16 mouse cellular contexts compared by ENCODE assay signal in the genomic region with DNA sequence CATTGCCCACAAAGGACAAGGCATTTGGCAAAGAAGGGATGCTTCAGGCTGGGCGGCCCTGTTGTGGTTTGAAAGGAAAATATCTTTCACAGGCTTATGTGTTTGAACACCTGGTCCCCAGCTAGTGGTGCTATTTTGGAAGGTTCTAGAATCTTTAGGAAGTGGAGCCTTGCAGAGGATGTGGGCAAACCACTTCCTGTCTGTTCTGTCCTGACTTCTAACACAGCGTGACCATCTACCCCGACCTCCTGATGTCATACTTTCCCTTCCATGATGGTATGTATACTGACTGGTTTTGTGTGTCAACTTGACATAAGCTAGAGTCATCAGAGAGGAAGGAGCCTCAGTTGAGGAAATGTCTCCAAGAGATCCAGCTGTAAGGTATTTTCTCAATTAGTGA.
DNase-seq lines count a peak whose midpoint lies in the region; ATAC-seq and TF ChIP-seq lines count a peak whose summit lies in the region.
"Had no signal": no experiment of that assay in that cellular context is flagged by ENCODE, and none has a peak within 500 bp of the region (broad histone marks: within the 10 kb centered on the region; RNA-seq: fewer than 3 reads in every experiment).

No protein-coding gene starts in this region.

- H3K4me1 ChIP-seq in liver, embryonic 11.5 days (replicated peaks; ENCODE audit: control insufficient read depth, insufficient read depth, low read length) = peaks cover 10% of the 10 kb centered on the region
- peaks cover 8% of the 10 kb centered on the region; the same call in 1 of the 2 replicates for H3K4me1 ChIP-seq in liver, embryonic 12.5 days

- no peaks in the 10 kb centered on the region for H3K27me3 ChIP-seq in liver, embryonic 11.5 days (replicated peaks; ENCODE audit: control insufficient read depth, insufficient read depth, low read length)
- no peaks in the 10 kb centered on the region for H3K27me3 ChIP-seq in liver, embryonic 12.5 days (replicated peaks)
- H3K27me3 ChIP-seq: embryonic facial prominence, embryonic 15.5 days; forebrain, embryonic 12.5 days; liver, embryonic 13.5 days had no signal

- no peaks in the 10 kb centered on the region for H3K36me3 ChIP-seq in liver, embryonic 11.5 days (ENCODE audit: control insufficient read depth, insufficient read depth, low read length)
- no peaks in the 10 kb centered on the region for H3K36me3 ChIP-seq in liver, embryonic 12.5 days
- H3K36me3 ChIP-seq: embryonic facial prominence, embryonic 15.5 days; forebrain, embryonic 12.5 days; G1E; hindbrain, embryonic 10.5 days; liver, embryonic 13.5 days had no signal

- no peak overlapping the region for H3K4me3 ChIP-seq in gastrocnemius, adult 2 months
- H3K4me3 ChIP-seq in liver, embryonic 11.5 days (ENCODE audit: low read depth, low read length) = no peak overlapping the region
- H3K4me3 ChIP-seq in liver, embryonic 12.5 days = no peak overlapping the region
- H3K4me3 ChIP-seq: embryonic facial prominence, embryonic 15.5 days; forebrain, embryonic 12.5 days; hindbrain, embryonic 10.5 days; liver, embryonic 13.5 days had no signal

- 51% methylated on average over 3 of the region's 3 CpGs for WGBS in liver, embryonic 11.5 days
- WGBS in liver, embryonic 12.5 days (ENCODE audit: insufficient replicate concordance) = 29% methylated on average over 3 of the region's 3 CpGs

- intact Hi-C loops in gastrocnemius, adult 2 months (cut with DNase I) = no loop called here
- intact Hi-C loops in gastrocnemius, postnatal 36 days (cut with DNase I) = no loop called here

- DNase-seq in gastrocnemius, adult 2 months = no peak
- no peak for DNase-seq in gastrocnemius, postnatal 36 days
- no peak for DNase-seq in liver, embryonic 11.5 days (ENCODE audit: low spot score)
- peak; percentile 36 to 42 for DNase-seq in thymus, postnatal 10 days (ENCODE audit: low spot score in 2 of 2)
- DNase-seq in frontal cortex, adult 2 months (ENCODE audit: extremely low spot score in 1 of 2, low spot score in 1 of 2) = no peak
- DNase-seq: cerebellum, postnatal 10 days; left cerebral cortex, postnatal 4 days; liver, embryonic 13.5 days had no signal

- no peak for TF ChIP-seq CTCF in gastrocnemius, adult 2 months (IDR thresholded peaks at IDR 0.05)

- H3K9me3 ChIP-seq in liver, embryonic 11.5 days (ENCODE audit: control insufficient read depth, low read length) = no peaks in the 10 kb centered on the region
- H3K9me3 ChIP-seq in liver, embryonic 12.5 days (replicated peaks) = no peaks in the 10 kb centered on the region
- H3K9me3 ChIP-seq: embryonic facial prominence, embryonic 15.5 days; forebrain, embryonic 12.5 days; hindbrain, embryonic 10.5 days; liver, embryonic 13.5 days had no signal

- H3K27ac ChIP-seq in gastrocnemius, adult 2 months = peak overlapping the region; percentile 78; the same call in 1 of the 2 replicates
- H3K27ac ChIP-seq in liver, embryonic 11.5 days (ENCODE audit: low read depth, low read length) = peak overlapping the region; percentile 25; the same call in 1 of the 2 replicates
- H3K27ac ChIP-seq in liver, embryonic 12.5 days = no peak overlapping the region
- H3K27ac ChIP-seq: forebrain, embryonic 12.5 days; hindbrain, embryonic 10.5 days; liver, embryonic 13.5 days had no signal

- no peak for ATAC-seq in liver, embryonic 11.5 days (replicated peaks; ENCODE audit: low FRiP score)
- no peak for ATAC-seq in liver, embryonic 12.5 days
- ATAC-seq in CD4-positive, CD25-positive, alpha-beta regulatory T cell, adult 4 months = peak; percentile 37
- no peak for ATAC-seq in activated CD4-positive, CD25-positive, alpha-beta regulatory T cell, adult 4 months
- ATAC-seq: lung, postnatal 0 days had no signal

- no peak overlapping the region for H3K4me2 ChIP-seq in liver, embryonic 11.5 days
- H3K4me2 ChIP-seq in liver, embryonic 12.5 days = no peak overlapping the region
- H3K4me2 ChIP-seq: embryonic facial prominence, embryonic 15.5 days; forebrain, embryonic 12.5 days; liver, embryonic 13.5 days had no signal

- no peak overlapping the region for H3K9ac ChIP-seq in liver, embryonic 11.5 days (ENCODE audit: low read depth, low read length)
- no peak overlapping the region for H3K9ac ChIP-seq in liver, embryonic 12.5 days
- H3K9ac ChIP-seq: embryonic facial prominence, embryonic 15.5 days; forebrain, embryonic 12.5 days; liver, embryonic 13.5 days had no signal

Comparison
In these comparisons a context has a peak if more than half of its experiments do, and no peak if none do; other contexts are left out.
1. DNase-seq: peak in thymus, postnatal 10 days (2 of 2); none in gastrocnemius, adult 2 months (single experiment), gastrocnemius, postnatal 36 days (0 of 2), liver, embryonic 11.5 days (single experiment) and frontal cortex, adult 2 months (0 of 2).